Mouse (Mus musculus) natural killer cell, adult 2 months (primary cell): ENCODE results near the gene Ccdc42.

Source experiments
- DNase-seq, 2 experiments: peaks; one replicate each; pipeline ENCODE4 v3.0.0; 2022; ENCODE audit warnings: low spot score in 2 of 2

The Ccdc42 gene

DNA sequence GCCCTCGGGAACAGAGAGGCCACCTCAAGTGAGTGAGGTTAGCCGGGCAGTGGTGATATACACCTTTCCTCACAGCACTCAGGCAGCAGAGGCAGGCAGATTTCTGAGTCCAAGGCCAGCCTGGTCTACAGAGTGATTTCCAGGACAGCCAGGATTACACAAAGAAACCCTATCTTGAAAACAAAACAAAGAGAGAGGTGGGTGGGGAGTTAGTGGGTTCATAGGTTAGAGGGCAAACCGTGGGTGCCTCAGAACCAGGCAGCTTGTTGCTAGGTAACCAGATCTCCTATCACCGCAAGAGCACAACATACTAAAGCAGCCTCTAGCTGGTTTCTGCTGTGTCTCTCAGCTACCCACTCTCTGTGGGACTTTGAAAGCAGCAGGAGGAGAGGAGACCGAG is at the start of gene Ccdc42:
TSS of gene Ccdc42 (plus strand) at position 301 of the 400 bp plus-strand sequence.
- DNase-seq, result no peak

DNA sequence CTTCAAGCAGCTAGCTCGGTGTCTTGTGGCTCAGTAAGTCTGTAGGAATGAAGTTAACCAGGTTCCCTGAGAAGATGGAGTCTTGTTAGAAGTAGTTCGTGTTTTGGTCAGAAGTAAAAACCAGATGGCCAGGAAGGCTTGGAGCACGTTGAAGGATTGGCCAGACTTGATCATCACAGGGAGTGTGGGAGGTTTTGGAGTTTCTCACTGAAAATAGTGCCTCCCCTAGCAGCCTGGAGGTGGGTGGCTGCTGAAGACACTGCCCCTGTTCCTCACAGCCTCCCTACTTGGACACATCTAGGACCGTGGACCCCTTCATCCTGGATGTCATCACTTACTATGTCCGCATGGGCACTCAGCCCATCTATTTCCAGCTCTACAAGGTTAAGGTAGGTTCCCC is 47.2 kb upstream of the Ccdc42 start:
- DNase-seq, result no peak

- no peak for DNase-seq
Observed at GRCm38 (mm10) chr11:68544554-68544953, 42.3 kb upstream of the Ccdc42 start.

GRCm38 (mm10) chr11:68545172-68545571 is 41.6 kb upstream of the Ccdc42 start:
- no peak for DNase-seq

DNA sequence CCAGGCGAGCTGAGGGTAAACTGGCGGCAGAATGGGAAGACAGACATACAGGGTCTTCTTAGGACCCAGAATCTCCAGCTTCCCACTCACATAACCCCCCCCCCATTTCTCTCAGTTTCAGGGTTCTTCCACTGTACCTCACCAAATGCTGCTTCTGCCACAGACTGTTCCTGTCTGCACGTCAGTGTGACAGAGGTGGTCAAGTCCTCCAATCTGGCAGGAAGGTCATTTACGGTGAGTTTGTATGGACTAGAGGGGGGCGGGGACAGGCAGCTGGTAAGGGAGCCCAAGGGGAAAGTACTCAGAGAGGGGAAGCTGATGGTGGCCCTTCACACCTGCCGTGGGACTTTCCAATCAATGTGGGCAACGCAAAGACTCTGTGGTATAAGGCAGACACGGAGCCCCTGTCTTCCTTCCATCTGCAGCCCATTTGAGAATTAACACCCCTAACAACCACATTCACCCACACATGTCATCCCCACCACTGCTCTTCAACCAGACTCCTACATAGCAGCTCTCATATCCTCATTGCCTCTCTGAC is 41.1 kb upstream of the Ccdc42 start:
- peak; percentile 75 to 87 for DNase-seq

DNA sequence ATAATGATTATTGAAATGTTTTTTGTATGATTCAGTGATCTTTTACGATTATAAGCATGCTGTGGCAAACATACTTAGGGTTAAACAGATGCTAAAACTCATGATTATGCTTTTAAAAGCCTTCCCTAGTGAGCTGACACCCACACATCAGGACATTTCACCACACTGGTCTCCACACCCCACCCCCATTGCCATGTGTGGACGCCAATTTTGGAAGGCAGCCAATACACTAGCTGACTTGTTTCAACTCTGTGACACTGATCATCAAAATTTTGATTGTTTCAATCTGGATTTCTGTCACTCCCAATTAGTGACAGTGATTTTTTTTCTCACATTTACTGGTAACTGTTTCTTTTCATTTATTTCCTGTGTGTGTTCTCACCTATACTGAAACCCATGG is 39.3 kb upstream of the Ccdc42 start:
- peak; percentile 23 to 50 for DNase-seq

DNA sequence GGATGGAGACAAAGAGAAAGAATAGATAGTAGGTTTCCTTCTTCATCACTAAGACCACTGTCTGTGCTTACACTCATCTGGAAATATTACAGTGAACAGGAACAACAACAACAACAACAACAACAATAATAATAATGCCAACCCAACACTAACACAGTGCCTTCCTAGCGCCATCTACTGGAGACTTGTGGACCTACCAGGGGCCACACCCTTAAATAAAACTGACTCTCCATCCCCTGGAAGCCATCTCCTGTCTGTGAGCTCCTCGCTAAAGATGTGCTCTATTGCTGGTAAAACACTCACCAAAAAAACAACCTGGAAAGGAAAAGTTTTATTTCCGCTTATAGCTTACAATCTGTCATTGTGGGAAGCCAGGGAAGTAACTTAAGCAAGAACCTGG is 37.2 kb upstream of the Ccdc42 start:
- peak in 1 of 2 experiments; percentile 18 for DNase-seq

- DNase-seq, result no peak
Observed at GRCm38 (mm10) chr11:68550358-68550757, 36.5 kb upstream of the Ccdc42 start.

GRCm38 (mm10) chr11:68553981-68554471 is 32.8 kb upstream of the Ccdc42 start:
- DNase-seq, result peak; percentile 26 to 39

DNA sequence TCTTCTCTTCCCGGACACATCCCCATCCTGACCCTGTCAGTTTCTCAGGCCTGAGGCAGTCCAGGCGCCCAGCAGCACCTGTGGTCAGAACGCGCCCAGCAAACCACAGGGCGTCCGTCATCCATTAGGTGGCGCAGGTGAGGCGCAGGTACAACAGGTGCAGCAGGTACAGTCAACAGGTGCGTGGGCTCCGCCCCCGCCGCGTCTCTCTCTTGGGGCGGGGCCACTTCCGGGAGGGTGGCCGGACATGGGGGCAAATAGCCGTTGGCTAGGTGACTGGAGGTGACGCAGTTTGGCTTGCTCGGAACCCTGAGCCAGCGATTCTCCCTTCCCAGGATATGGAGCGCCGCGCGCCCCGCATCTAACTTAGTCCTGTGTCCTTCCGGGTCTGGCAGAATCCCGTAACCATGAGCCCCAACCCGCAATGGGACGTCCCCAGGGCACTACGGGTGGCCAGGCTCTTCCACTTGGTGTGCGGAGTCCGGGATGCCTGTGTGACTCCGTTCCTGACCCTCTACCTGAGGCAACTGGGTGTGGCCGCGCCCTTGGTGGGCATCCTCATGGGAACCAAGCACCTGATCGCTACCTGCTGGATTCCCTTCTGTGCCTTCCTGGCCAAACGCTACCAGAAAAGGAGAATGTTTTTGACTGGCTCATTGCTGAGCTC is 30.8 kb upstream of the Ccdc42 start, which contains the start of gene Mfsd6l:
TSS of gene Mfsd6l (plus strand) at position 269 of the 667 bp plus-strand sequence.
- DNase-seq, result no peak

GRCm38 (mm10) chr11:68559546-68559945 is 27.3 kb upstream of the Ccdc42 start:
- no peak for DNase-seq

DNA sequence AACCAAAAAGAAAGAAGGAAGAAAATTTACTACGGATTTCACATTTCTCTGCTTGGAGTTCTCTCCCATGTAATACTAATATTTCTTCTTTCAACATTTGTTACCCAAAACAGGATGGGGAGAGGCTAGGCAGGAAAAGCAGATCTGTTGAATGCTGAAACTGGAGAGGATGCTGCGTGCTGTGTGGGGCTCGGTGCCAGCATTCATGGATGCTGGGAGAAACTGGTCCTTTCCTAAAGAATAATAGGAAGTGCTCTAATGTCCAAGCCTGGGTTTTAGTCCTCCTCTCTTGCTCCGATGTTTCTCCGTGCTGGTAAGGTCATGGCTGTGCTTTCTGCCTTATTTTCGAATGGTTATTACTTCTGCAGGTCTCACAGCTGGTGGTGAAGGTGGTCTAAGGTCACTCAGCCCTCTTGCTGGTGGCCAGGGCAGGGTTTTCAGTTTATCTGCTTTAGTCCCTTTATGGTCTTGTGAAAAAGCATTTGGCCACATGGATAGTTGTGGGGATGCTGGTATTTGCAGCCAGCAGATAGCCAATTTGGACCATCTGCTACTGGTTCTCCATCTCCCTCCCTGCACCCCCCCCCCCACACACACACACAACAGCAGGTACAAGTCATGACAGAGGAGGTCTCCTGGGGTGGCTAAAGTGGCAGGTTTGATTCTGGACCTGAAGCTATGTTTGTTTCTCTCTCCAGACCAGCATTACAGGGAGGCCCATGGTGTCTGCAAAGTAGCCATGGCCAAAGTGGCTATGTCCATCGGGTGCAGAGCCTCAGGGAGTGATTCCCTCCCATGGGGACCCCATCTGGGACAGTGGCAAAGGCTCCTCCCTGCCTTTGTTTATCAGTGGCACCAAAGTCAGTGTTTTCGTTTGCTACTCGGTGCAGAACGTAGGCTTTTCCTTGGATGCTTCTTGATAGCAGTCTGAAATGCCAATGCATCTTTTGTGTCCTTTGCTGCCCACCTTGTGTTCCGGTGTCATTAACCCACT is 24.6 kb upstream of the Ccdc42 start:
- no peak for DNase-seq

DNA sequence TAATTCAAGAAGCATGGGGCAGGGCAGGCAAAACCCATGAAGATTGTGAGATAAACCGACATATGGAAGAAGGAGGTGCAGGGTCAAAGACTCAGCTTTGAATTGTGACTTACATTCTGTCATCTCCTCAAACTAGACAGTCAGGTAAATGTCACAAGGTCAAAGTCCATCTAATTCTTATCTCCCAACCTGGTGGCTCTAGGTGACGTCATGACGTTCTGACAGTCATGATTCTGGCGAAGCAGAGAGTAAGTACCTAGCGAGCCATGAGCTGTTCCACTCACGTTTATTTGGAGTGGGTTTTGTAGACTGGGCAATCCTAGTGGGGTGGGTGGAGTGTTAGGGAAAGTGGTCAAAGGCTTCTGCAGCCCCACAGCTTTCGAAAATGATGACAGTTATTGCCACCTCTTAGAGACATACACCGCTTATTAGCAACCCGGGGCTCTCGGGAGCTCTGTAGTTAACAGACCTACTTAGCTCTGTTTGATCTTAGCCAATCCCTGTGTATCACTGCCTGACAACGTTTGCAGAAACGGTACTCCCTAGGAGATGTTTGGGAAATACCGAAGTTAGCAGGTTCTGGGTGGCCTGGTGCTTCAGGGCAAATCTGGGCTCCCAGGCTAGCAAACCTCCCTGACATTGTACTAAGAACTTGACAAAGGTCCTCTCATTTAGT is 22.3 kb upstream of the Ccdc42 start:
- no peak for DNase-seq

DNA sequence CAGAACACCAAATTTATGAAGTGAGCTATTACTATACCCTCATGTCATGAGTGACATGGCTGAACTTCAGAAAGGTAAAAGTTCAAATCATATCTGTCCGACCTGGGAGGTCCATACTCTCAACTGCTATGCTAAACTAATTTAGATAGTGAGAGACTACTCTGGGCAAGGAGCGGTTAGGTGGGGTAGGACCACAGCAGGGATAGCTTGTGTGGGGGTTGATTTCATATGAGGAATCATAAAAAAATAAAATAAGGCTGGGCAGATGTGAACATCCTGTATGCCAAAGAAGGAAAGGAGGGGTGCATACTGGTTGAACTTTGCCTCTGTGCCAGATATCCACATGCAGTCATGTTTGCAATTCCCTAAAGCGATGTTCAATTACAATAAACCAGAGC is 21.8 kb upstream of the Ccdc42 start:
- DNase-seq, result no peak

- peak; percentile 16 to 28 for DNase-seq
Observed at GRCm38 (mm10) chr11:68566447-68567059, 20.3 kb upstream of the Ccdc42 start.

GRCm38 (mm10) chr11:68570861-68571260 is 16.0 kb upstream of the Ccdc42 start:
- DNase-seq, result no peak

GRCm38 (mm10) chr11:68577076-68577475 is 9.7 kb upstream of the Ccdc42 start:
- no peak for DNase-seq

DNA sequence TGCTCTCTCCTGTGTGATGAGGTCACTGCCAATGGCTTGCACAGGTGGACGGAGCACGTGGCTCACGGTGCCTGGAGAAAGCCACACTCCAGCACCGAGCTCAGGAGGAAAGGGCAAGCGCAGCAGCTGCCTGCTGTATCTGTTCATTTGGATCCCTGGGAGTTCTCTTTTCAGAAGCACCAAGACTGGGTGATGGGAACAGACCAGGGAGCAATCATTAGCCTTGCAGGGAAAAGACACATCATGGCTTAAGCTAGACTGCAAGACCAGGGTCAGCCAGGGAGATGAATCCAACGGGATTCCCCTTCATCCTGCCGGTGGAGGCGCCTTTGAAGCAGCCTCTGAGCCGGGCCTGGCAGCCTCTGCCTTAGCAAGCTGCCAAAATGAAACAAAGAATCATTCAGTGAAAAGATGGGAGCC is 7.3 kb upstream of the Ccdc42 start:
- no peak for DNase-seq

- no peak for DNase-seq
Observed at GRCm38 (mm10) chr11:68580566-68580965, 6.3 kb upstream of the Ccdc42 start.

- DNase-seq, result no peak
Observed at GRCm38 (mm10) chr11:68583225-68583624, 3.6 kb upstream of the Ccdc42 start.

- DNase-seq, result no peak
Observed at GRCm38 (mm10) chr11:68583906-68584480, 2.8 kb upstream of the Ccdc42 start.
